Mouse (Mus musculus) ovary, postnatal 14 days (tissue): ENCODE data around the gene Kcna2.
A peak's percentile ranks its signal among the peaks of the same experiment; 100 is the strongest.

Experiments used
- DNase-seq: peaks from one replicate; pipeline ENCODE4 v3.0.0; 2022; ENCODE audit warnings: low spot score

The Kcna2 gene

DNA sequence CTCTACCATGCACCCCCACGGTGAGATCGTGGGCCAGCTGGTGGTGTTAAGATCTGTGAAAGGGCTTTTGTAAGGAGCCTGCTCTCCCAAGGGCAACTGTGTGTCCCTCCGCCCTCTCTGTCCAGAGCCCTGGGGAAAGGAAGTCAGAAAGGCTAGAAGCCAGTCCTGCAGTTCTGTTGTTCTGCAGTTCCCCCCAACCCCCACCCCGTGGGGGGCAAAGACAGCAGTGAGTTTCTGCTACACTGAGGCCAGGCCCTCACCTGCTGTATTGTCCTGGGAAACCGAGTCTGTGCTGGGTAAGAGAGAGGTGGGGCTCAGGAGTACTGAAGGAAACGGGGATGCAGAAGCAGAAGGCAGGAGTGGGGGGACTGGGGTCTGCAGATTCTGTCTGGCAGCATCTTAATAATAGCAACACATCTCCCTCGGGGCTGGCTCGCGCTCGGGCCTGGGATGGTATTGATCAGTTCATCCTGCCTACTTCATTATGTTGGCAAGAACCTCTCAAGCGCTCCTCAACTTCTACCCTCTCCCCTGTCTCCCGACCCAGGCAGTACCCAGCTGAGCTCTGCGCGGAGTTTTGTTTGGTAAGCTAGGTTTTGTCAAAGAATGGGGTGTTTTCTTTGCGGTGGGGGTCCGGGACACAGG lies at the start of gene Kcna2:
Kcna2 (plus strand) TSS at position 336 of the 645 bp plus-strand sequence.
- DNase-seq: no peak

DNA sequence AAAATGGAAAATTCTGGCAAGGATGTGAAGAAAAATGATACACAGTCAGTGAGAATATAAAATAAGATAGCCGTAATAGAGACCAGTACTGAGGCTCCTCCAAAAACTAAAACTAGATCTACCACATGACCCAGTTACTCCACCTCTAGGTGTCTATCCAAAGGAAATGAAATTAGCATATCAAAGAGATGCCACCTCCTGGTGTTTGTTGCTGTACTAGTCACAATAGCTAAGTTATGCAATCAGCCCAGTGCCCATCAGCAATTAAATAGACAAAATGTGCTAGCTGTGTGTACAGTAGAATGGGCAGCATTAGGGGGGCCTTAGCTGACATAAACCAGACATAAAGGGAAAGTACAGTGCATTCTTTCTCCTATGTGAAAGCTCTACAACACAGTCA lies 39.5 kb upstream of the Kcna2 start:
- DNase-seq: no peak

DNA sequence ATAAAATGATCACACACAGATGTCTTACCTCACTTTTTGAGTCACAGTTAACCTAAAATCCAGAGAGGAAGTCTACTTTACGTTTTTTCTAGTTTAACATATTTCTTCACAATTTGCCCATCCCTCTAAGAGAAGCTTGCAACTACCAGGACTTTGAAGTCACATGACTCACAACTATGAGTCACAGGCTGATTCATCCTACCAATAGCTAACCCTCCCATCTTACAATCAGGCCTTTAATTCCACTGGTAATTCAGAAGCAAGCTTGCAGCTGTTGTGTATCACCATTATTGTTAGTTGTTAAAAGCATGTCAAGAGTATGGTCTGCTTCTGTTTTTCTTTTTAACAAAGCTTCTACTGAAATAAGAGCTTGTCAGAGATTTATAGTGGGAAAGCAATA lies 38.2 kb upstream of the Kcna2 start:
- DNase-seq: no peak

DNA sequence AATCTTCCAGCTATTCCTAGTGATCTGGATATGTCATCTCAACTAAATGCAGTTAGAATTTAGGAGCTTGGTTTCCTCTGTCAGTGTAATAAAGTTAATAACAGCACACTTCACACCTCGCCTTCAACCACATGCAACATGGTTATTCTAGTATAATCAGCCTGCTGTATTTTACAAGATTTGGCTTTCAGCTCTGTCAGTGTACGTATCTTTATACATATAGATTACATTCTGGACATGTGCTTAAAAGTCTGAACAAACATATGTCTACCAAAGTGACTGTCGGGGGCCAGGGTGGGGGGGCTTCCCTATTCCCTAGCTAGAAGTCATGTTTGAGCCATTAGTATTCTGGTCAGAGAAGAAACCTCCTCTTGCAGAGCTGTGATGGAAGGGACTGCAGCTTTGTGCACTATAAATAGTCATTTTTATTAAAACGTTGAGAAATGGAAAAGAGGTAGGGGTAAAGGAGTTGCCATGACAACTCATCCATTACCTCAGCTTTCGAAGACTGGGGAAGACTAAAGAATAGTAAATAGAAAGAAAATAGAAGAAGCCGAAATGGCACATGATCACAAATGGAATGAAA lies 35.3 kb upstream of the Kcna2 start:
- no peak for DNase-seq

DNA sequence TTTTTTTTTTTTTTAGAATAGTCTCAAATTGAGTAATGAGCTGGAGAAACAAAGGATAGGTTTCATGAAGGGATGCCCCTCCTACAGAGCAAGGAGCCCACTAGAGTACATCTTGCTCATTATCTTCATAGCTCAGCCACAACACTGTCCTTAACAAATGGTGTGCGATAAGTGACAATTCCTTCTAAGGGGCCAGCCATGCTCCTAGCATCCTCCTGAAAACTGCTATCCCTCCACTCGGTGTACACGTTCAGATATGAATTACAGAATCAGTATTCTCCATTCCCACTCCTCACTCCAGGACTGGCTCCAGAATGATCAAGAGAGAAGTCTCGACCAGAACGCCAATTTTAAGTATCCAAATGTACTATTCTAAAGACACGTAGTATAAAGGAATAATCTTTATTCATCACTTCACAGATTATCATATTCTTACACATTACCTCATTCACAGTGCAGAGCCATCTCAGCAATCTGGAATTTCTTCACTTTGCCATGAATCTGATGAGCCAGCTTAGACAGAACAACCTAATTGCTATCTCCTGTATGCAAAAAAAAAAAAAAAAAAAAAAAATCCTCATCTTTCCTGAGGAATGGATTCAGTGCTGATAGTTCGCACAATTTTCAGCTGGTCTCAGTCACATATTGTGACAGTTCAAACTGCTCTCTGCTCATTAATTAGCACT lies 34.6 kb upstream of the Kcna2 start:
- DNase-seq: no peak

DNA sequence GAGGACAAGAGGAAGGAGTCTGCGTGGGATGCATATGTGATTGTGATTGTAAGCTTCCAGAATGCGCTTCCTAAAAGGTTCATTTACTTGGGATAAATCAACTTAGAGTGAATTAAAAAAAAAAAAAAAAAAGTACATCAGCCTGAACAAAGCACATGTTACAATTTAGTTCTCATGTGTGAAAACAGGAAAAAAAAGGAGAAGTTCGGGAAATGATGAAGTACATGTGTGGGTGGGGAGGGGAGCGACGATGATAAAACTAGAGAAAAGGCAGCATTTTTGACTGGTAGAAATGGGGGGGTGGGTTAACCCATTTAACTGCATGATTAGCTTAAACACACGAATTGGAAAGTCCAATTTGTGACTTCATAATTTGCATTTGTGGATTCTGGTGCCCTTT lies 33.7 kb upstream of the Kcna2 start:
- no peak for DNase-seq

DNA sequence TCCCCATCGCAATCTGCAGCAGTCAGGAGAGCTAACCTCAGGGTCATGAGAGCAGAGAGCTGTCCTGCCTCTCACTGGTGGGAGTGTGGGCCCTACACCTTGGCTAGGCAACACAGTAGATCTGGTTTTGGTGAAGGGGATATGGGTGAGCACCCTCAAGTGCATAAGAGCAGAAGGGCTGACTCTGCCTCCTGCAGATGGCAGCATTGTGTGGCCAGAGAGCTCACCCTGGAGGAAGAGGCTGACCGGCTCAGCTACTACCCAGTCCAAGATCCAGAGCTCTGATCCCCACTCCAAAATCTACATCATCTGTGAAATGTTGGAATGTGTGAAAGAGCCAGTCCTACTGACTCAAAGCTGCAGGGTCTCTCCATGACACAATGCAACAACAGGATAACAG lies 27.1 kb upstream of the Kcna2 start:
- no peak for DNase-seq

DNA sequence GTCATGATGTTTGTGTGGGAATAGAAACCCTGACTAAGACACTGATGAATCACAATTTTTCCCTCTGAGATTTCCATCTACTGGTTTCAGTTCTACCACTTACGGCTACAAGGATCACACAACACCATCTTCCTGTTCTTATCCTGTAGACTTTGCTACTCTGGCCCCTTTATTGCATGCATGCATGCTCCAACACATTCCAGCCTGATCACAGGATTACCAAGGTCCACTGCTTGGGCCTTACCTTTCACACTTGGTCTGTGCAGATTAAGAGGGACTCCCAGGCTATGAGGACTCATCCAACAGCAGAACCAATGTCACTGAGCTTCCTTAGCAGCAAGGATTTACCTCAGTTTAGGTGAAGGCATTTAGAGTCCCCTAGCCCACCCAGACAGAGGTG lies 25.2 kb upstream of the Kcna2 start:
- no peak for DNase-seq

DNA sequence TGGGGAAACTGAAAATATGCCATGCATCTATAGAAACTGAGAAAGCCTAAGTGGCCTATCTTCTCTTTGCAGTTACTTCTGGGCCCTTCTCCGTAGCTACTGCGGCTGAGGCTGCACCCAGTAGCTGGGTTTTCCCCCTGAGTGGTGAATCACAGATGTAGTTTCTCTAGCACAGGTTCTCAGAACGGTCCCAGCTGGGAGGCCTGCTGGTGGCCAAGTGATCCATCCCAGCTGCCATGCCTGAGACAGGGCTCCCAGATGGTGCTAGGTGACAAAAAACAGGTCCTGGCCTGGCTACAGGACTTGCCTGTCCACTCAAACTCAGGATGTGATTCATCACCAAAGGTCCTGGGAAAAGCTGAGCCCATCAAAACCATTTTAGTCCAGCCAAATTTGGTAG lies 24.3 kb upstream of the Kcna2 start:
- no peak for DNase-seq

DNA sequence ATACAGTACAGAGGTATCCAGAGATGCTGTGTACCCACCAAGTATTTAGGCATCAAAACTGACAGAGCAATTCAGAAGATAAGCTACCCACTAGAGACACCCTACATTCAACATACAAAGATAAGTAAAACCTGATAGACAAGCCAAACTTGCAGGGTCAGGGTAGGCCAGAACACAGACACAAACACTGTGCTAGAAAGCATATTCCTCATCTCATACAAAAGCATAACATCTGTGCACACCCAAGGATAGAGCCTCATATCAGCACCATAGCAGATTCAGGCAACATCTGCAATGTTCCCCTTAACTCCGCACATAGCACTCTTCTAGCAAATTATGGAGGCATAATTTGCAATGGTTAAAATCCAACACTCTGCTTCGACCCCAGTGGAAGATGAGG lies 23.8 kb upstream of the Kcna2 start:
- no peak for DNase-seq

DNA sequence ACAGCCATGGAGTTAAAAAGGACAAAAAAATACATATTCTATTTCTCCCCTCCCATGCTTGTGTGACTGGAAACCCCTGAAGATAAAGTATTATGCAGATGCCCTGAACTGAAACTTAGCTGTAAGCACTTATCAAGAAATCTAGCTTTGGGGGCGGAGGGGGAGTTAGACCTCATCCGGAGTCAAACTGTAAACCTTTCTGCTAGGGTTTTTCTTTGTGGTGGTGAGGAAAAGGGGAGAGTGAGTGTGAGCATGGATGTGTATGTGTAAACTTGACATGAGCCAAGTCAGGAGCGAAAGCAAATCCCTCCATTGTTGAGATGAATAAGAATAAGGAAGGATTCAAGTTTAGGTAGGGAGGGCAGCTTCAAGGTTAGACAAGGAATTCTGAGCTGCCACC lies 20.1 kb upstream of the Kcna2 start:
- no peak for DNase-seq

DNA sequence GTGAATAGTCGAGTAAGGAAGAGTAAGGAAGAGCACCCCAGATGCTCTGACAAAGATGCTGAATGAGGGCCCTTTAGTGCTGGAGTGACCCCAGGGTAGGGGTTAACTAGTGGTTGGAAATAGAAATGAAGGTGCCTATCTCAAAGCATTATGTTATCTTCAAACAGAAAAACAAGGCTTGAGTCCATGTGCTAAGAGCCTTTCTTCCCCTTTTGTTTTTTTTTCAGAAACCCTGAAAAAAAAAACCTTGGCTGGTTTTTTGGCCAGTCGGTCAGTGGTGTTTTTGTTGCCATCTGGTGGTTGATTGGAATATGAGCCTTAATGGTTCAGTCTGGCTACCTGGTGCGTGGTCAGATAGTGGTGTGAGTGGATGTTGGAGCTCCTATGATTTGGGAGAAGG lies 19.7 kb upstream of the Kcna2 start:
- DNase-seq: peak; percentile 6

DNA sequence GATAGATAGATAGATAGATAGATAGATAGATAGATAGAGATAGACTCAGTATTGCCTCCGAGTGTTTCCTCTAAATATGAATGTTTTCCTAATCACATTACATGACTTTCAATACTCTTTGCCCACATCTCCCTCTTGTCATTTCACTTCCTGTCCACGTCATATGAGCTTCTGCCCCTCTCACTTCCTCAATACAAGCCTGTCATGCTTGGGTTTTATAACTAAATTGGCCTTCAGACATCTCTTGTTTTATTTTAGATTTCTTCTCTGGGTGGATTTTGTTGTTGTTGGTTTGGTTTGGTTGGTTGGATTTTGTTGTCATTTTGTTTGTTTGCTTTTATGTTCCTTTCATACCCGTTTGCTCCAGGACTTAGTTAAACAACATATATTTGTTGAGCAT lies 16.4 kb upstream of the Kcna2 start:
- no peak for DNase-seq

DNA sequence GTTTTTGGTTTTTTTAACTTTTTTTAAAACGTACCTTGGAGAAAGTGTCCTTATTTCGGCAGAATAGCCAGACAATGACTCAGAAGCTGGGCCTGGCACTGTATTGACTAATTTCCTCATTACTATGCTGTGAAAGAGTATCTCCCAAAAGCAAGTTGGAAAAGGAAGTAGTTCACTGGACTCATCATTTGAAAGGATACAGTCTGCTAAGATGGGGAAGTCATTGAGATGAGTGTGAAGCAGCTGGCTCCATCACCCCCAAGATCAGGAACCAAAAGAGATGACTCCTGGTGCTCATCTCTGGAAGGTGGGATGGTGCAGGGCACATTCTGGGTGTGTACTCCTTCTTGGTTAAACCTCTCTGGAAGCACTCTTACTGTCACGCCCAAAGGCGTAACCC lies 13.5 kb upstream of the Kcna2 start:
- no peak for DNase-seq

DNA sequence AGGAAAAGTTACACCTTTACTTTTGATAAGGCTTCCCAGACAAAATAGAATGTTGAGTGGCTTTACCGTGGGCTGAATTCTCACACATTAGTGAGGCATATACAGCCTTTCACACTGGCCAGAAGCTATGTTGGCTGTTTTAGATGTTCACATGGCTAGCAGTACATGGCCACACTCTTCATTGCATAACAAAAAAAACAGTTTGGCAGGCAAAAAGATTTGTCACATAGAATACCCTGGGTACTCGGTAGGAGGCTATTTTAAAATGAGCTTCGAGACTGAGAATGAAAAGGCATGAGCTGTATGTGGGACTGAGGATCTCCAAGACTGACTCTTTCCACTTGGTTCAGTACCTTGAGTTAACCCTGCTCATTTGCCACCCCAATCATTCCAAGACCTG lies 12.1 kb upstream of the Kcna2 start:
- no peak for DNase-seq

DNA sequence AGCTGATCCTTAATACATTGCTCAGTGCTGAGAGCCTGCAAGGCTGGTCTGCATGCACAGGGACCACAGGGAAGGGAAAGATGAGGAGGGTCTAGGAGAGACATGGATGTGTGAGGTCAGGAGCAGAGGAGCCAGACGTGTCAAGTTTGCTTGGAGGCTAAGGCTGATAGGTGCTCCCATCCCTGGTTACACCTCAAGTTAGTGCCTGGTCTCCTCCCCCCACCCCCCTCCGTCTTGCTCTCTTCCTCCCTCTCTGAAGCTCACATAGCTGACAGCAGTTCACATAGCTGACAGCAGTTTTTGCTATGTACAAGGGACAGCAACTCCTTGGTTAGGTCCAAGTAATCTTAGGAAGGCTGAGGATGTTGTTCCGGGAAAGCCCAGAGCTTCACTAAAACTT lies 11.5 kb upstream of the Kcna2 start:
- no peak for DNase-seq

DNA sequence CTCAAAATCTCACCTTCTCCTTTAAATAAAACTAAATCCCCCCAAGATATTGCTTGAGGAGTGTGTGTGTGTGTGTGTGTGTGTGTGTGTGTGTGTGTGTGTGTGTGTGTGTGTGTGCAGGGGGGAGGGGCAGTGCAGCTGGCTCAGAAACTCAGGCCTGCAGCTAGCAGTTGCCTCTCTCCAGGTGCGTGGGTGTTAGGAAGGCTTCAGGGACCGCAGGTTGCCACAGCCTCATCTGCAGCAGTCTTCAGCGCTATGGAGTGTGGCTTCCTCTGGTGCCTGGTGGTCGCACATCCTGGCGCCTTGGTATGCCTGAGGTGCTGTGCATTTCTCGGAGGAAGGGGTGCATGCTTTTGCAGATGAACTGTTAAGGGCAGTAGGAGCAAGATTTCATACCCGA lies 10.9 kb upstream of the Kcna2 start:
- DNase-seq: no peak

DNA sequence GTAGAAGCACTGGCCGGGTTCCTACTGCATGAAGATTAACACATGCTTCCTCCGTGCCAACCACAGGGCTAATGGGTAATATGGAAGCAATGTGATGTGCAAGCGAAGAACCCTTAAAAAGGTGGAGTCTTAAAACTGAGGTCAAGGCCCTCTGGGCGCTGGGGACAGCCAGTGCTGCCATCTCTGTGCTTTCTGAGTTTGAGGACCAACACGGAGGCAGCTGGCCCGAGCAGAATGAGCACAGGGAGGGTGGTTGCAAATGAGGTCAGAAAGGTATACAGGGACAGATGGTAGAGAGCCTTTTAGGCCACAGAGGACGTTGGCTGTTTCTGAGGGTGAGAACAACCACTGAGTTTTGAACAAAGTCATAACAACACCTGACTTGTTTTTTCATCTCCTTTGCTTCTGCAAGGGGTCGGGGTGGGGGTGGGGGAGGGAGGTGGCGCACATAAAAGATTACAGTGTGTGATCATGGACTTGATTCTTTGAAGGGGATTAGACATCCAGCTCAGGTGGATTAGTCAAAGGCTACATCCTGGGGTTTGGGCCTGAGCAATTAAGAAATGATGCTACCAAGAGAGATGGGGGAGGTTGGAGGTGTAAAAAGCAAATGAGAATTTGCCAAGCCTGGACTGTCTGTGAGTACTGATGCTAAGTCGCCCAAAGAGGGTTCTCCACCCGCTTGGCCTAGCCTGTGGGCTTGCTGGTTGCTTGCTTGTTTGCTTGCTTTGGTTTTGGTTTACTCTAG lies 10.4 kb upstream of the Kcna2 start:
- DNase-seq: no peak

DNA sequence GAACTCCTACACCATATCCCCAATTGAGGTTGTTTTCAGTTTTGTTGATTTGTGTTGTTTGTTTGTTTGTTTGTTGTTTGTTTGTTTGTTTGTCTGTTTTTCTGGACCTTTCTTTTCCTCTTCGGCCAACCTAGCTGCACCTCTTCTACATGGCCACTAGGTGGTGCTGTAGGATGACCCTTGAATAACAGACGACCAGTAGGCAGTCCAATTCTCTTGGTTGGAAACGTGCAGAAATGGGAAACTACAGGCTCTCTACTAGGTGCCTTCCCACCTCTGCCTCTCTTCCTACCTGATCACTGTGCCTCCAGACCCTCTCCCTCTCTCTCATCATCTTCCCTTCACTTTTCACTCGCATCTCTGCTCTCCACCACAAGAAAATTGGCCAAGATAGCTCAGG lies 6.9 kb upstream of the Kcna2 start:
- DNase-seq: no peak

DNA sequence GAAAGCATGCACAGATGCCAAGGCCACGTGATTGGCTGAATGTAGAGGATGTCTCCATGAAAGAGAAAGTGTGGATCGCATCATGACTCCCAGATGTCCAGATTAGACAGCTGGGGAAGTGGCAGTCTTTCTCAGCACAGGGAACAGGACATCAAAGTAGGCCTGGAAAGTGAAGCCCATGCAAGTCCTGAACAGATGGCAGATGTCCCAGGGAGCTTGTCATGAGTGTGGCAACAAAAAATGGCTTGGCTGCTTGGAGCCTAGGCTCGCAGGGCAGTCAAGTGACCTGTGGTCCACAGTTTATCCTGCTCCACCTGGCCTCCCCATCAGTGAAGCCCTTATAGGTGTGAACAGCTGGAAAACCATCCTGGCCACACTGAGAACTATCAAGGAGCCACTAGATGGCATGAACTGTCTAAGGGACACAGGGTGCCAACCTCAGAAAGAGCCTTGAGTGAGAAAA lies 4.6 kb upstream of the Kcna2 start:
- no peak for DNase-seq

DNA sequence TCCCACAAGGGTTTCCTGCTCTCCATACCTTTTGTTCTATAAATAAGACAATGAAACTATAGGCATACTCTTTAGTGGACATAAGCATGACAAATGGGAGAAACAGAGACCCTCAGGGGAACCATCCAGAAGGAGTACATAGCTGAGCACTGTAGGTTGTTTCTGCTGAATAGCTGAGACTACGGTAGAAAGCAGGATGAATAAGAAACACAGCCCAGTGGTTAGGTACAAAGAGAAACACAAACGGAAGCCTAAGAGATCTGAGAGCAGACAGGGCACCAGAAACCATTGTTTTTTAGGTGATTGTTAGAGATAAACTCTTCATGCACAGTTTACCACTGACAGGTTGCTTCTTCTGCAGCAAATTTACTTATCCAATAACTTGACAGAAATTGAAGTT lies 1.1 kb upstream of the Kcna2 start:
- no peak for DNase-seq

DNA sequence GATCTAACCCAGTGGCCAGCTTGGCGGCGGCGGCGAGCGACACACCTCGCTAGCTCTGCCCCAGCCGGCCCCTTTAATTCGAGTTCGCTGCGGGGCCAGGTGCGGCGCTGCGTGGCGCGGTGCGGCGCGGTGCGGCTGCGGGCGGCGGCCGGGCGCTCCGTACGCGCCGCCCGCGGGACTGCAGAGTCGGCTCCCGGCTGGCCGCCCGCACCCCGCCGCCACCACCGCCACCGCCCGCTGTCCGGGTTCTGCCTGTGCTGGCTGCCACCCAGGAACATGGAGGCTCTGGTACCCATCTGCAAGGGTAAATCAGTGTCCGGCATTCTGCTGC lies 475 bp downstream of the Kcna2 start:
- DNase-seq: no peak
